Mouse (Mus musculus): Measurements from ENCODE around the gene Cish. TPM values are rescaled to one million over a fixed set of nuclear protein-coding genes. Genes with fewer than 3 reads are reported as not detected.

Gene Cish
- polyA plus RNA-seq, 1 experiment from 2014 or later: 14.7 TPM

DNA sequence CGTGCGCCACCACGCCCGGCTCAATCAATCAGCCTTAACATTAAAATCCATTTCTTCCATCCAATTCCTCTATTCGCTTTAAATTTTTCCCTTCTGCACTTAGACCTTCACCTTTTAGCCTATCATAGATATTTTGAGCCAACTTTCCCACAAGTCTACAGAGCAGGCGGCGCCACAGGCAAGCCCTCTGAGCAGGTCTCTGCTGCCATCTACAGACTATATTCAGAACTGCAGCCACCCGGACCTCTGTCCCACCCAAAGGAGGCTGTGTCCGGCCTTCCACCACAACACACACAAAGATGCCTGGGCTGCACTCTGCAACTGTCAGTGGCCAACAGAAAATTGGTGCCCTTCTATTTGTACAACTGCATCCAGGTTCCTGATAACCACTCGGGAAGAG is 4.9 kb upstream of the Cish start:
- Histone ChIP-seq H3K9me3 (ENCODE audit: control insufficient read depth, low read length) (no peaks in the 10 kb centered on the region), H3K27ac (replicated peaks in 1 of 2; ENCODE audit: control insufficient read depth in 1 of 2, insufficient read depth in 1 of 2, low read depth in 2 of 2, low read length in 2 of 2) (no peak overlapping the region), H3K4me1 (ENCODE audit: control insufficient read depth in 2 of 2, insufficient read depth in 2 of 2, low read length in 2 of 2) (peaks cover 13 to 19% of the 10 kb centered on the region in 2 experiments), H3K4me2 (ENCODE audit: low read length) (no peak overlapping the region), H3K9ac (ENCODE audit: low read length) (no peak overlapping the region), H3K27me3 (ENCODE audit: control insufficient read depth, insufficient read depth, low read length) (no peaks in the 10 kb centered on the region), H3K36me3 (ENCODE audit: control insufficient read depth, insufficient read depth, low read length) (no peaks in the 10 kb centered on the region), H3K4me3 (ENCODE audit: control insufficient read depth in 1 of 2, insufficient read depth in 1 of 2, low read depth in 1 of 2, low read length in 2 of 2) (no peak overlapping the region)
- no peak for ATAC-seq (ENCODE audit: insufficient number of reproducible peaks, insufficient read depth, low FRiP score, low read depth)
- WGBS: 30% methylated on average over 10 of the region's 10 CpGs

DNA sequence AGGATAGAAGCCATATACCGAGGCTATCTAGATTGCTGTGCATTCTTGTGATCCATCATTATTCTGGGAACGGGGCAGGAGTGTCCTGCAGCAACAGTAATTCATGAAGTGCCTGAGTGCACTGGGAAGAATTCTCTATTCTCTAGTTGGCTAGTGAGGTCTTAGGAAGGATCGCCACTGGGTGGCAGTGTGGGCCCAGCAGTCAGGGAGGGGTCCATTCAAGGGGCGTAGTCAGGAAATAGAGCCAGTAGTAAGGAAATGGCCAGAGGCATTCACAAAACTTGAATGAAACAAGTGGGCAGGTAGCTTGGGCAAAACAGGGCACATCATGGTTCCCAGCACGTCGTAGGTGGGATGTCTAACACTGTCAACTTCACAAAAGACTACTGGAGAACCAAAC is 1.6 kb upstream of the Cish start:
- H3K36me3 ChIP-seq (ENCODE audit: control insufficient read depth, insufficient read depth, low read length): no peaks in the 10 kb centered on the region
- 0% methylated on average over 6 of the region's 6 CpGs for WGBS
- H3K4me3 ChIP-seq (ENCODE audit: control insufficient read depth in 1 of 2, insufficient read depth in 1 of 2, low read depth in 1 of 2, low read length in 2 of 2): no peak overlapping the region
- H3K9ac ChIP-seq (ENCODE audit: low read length): no peak overlapping the region; the same call in 1 of the 2 replicates
- no peaks in the 10 kb centered on the region for H3K27me3 ChIP-seq (ENCODE audit: control insufficient read depth, insufficient read depth, low read length)
- H3K9me3 ChIP-seq (ENCODE audit: control insufficient read depth, low read length): no peaks in the 10 kb centered on the region
- H3K27ac ChIP-seq (replicated peaks in 1 of 2; ENCODE audit: control insufficient read depth in 1 of 2, insufficient read depth in 1 of 2, low read depth in 2 of 2, low read length in 2 of 2): no peak overlapping the region
- no peak for ATAC-seq (ENCODE audit: insufficient number of reproducible peaks, insufficient read depth, low FRiP score, low read depth)
- no peak overlapping the region for H3K4me2 ChIP-seq (ENCODE audit: low read length)
- H3K4me1 ChIP-seq (ENCODE audit: control insufficient read depth in 2 of 2, insufficient read depth in 2 of 2, low read length in 2 of 2): peaks cover 27 to 34% of the 10 kb centered on the region in 2 experiments

DNA sequence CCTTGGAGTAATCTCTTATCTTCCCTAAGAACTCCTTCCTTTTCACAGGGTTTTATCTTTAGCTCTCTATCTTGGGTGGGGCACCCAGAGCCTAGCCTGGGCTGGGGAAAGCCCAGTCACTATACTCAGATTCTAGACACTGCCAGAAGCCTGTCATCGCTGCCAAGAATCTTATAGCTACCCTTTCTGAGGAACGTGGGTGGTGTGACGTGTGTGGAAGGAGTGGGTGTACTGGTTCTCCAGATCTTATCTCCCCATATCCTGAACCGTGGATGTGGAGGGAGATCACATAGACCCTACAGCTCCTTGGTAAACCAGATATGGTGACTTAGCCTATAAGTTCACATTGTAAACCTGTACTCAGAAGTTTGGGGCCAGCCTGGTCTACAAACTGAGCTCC is 210 bp upstream of the Cish start:
- 0 out of 4 replicates have a peak overlapping the region, but pooled peaks of 1 of the 2 experiments have one; percentile 87 for H3K27ac ChIP-seq (replicated peaks in 1 of 2; ENCODE audit: control insufficient read depth in 1 of 2, insufficient read depth in 1 of 2, low read depth in 2 of 2, low read length in 2 of 2)
- H3K9ac ChIP-seq (ENCODE audit: low read length): peak overlapping the region; percentile 82; the same call in 1 of the 2 replicates
- H3K27me3 ChIP-seq (ENCODE audit: control insufficient read depth, insufficient read depth, low read length): no peaks in the 10 kb centered on the region
- 0 out of 4 replicates have a peak overlapping the region, but pooled peaks of 1 of the 2 experiments have one; percentile 69 for H3K4me3 ChIP-seq (ENCODE audit: control insufficient read depth in 1 of 2, insufficient read depth in 1 of 2, low read depth in 1 of 2, low read length in 2 of 2)
- H3K36me3 ChIP-seq (ENCODE audit: control insufficient read depth, insufficient read depth, low read length): peaks cover 10% of the 10 kb centered on the region
- H3K9me3 ChIP-seq (ENCODE audit: control insufficient read depth, low read length): no peaks in the 10 kb centered on the region
- WGBS: 31% methylated on average over 4 of the region's 4 CpGs
- ATAC-seq (ENCODE audit: insufficient number of reproducible peaks, insufficient read depth, low FRiP score, low read depth): no peak
- peaks cover 19 to 36% of the 10 kb centered on the region in 2 experiments for H3K4me1 ChIP-seq (ENCODE audit: control insufficient read depth in 2 of 2, insufficient read depth in 2 of 2, low read length in 2 of 2)
- peak overlapping the region; percentile 59 for H3K4me2 ChIP-seq (ENCODE audit: low read length)

DNA sequence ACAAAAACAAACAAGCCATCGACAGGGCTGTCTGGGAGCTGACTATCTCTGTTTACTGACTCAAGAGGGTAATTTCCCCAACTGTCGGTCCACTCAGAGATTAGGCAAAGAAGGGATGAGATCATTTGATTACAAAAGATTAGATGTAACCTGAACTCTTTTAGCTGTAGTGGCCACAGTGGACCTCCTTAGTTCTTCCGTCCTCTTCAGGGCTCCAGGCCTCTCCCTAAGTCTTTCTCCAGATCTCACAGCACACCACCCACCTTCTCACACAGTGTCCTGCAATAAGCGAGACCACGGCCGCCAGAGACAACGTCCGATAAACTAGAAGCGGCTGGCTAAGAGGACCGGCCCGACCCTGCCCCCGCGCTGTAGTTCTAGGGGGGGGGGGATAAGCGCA is 215 bp downstream of the Cish start:
- 2% methylated on average over 14 of the region's 14 CpGs for WGBS
- Histone ChIP-seq H3K4me3 (ENCODE audit: control insufficient read depth in 1 of 2, insufficient read depth in 1 of 2, low read depth in 1 of 2, low read length in 2 of 2) (peak overlapping the region; percentile 69 to 74), H3K27me3 (ENCODE audit: control insufficient read depth, insufficient read depth, low read length) (no peaks in the 10 kb centered on the region), H3K9me3 (ENCODE audit: control insufficient read depth, low read length) (no peaks in the 10 kb centered on the region), H3K4me2 (ENCODE audit: low read length) (peak overlapping the region; percentile 59), H3K36me3 (ENCODE audit: control insufficient read depth, insufficient read depth, low read length) (peaks cover 14% of the 10 kb centered on the region), H3K4me1 (ENCODE audit: control insufficient read depth in 2 of 2, insufficient read depth in 2 of 2, low read length in 2 of 2) (peaks cover 18 to 36% of the 10 kb centered on the region in 2 experiments), H3K27ac (replicated peaks in 1 of 2; ENCODE audit: control insufficient read depth in 1 of 2, insufficient read depth in 1 of 2, low read depth in 2 of 2, low read length in 2 of 2) (peak overlapping the region; percentile 4 to 87; a peak in 3 of 4 replicates), H3K9ac (ENCODE audit: low read length) (peak overlapping the region; percentile 82)
- ATAC-seq (ENCODE audit: insufficient number of reproducible peaks, insufficient read depth, low FRiP score, low read depth): peak; percentile 13; the same call in 1 of the 2 replicates

DNA sequence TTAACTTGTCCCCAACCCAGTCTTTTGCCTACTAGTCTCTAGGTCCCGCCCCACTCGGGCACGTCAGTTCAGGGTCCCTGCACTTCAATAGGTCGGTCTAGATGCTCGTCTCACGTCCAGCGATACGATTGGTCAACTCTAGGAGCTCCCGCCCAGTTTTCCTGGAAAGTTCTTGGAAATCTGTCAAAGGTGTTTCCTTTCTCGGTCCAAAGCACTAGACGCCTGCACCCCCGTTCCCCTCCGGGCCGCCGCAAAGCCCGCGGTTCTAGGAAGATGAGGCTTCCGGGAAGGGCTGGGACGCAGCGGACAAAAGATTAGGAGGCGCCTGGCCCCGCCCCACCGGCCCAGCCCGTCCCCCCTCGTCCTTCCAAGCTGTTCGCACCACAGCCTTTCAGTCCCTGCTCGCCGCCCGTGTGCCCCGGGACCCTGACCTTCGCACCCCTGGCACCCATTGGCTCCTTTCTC is 707 bp downstream of the Cish start:
- Histone ChIP-seq H3K9me3 (ENCODE audit: control insufficient read depth, low read length) (no peaks in the 10 kb centered on the region), H3K4me1 (ENCODE audit: control insufficient read depth in 2 of 2, insufficient read depth in 2 of 2, low read length in 2 of 2) (peaks cover 18 to 40% of the 10 kb centered on the region in 2 experiments), H3K4me3 (ENCODE audit: control insufficient read depth in 1 of 2, insufficient read depth in 1 of 2, low read depth in 1 of 2, low read length in 2 of 2) (peak overlapping the region; percentile 69 to 74), H3K9ac (ENCODE audit: low read length) (peak overlapping the region; percentile 82), H3K36me3 (ENCODE audit: control insufficient read depth, insufficient read depth, low read length) (peaks cover 19% of the 10 kb centered on the region), H3K27me3 (ENCODE audit: control insufficient read depth, insufficient read depth, low read length) (no peaks in the 10 kb centered on the region), H3K4me2 (ENCODE audit: low read length) (peak overlapping the region; percentile 59), H3K27ac (replicated peaks in 1 of 2; ENCODE audit: control insufficient read depth in 1 of 2, insufficient read depth in 1 of 2, low read depth in 2 of 2, low read length in 2 of 2) (peak overlapping the region; percentile 79 to 87)
- 1% methylated on average over 31 of the region's 31 CpGs for WGBS
- ATAC-seq (ENCODE audit: insufficient number of reproducible peaks, insufficient read depth, low FRiP score, low read depth): peak; percentile 90

DNA sequence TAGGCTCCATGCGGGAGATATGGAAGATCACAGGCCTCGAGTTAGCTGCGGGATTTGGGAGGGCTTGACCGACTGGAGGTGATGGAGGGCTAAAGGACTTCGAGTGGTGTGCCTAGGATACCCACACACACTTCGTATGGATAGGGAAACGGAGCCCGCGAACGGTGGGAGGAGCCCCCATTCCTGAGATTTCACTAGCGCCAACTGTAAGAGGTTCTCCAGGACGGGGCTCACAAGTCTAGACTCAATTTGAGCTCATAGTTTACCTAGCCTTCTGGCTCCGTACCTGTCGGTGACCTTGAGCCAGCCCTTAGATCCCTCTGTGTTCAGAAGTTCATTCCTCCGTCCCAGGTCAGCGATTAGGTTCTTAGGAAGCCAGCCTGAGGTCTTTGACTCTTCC is 1.2 kb downstream of the Cish start:
- peak overlapping the region; percentile 79 to 87 for H3K27ac ChIP-seq (replicated peaks in 1 of 2; ENCODE audit: control insufficient read depth in 1 of 2, insufficient read depth in 1 of 2, low read depth in 2 of 2, low read length in 2 of 2)
- peaks cover 21 to 44% of the 10 kb centered on the region in 2 experiments for H3K4me1 ChIP-seq (ENCODE audit: control insufficient read depth in 2 of 2, insufficient read depth in 2 of 2, low read length in 2 of 2)
- peak overlapping the region; percentile 69 to 74 for H3K4me3 ChIP-seq (ENCODE audit: control insufficient read depth in 1 of 2, insufficient read depth in 1 of 2, low read depth in 1 of 2, low read length in 2 of 2)
- no peaks in the 10 kb centered on the region for H3K27me3 ChIP-seq (ENCODE audit: control insufficient read depth, insufficient read depth, low read length)
- H3K36me3 ChIP-seq (ENCODE audit: control insufficient read depth, insufficient read depth, low read length): peaks cover 25% of the 10 kb centered on the region
- peak; percentile 5; the same call in 1 of the 2 replicates for ATAC-seq (ENCODE audit: insufficient number of reproducible peaks, insufficient read depth, low FRiP score, low read depth)
- H3K9ac ChIP-seq (ENCODE audit: low read length): peak overlapping the region; percentile 82
- 4% methylated on average over 16 of the region's 16 CpGs for WGBS
- peak overlapping the region; percentile 59 for H3K4me2 ChIP-seq (ENCODE audit: low read length)
- H3K9me3 ChIP-seq (ENCODE audit: control insufficient read depth, low read length): no peaks in the 10 kb centered on the region

DNA sequence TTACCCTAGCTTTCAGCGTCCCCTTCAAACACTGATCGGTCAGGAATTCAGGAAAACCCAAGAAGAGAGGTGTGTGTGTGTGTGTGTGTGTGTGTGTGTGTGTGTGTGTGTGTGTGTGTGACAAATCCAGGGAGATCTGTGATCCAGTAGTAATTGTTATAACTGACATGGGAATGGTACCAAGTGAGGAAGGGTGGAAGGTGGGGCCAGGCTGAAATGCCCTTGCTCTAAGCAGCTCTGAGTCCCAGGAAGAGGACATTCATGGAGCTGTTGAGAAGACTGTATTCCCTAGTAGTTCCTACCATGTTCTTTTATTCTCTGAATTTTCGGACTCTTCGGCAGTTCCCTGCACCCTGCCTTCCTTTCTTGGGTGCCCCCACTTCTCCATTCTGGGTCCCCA is 1.8 kb downstream of the Cish start:
- H3K27ac ChIP-seq (replicated peaks in 1 of 2; ENCODE audit: control insufficient read depth in 1 of 2, insufficient read depth in 1 of 2, low read depth in 2 of 2, low read length in 2 of 2): peak overlapping the region; percentile 79 to 87
- no peak for ATAC-seq (ENCODE audit: insufficient number of reproducible peaks, insufficient read depth, low FRiP score, low read depth)
- 81% methylated on average over 4 of the region's 4 CpGs for WGBS

More for the DNA sequence above, 1.8 kb downstream of the Cish start:
- Histone ChIP-seq H3K4me3 (ENCODE audit: control insufficient read depth in 1 of 2, insufficient read depth in 1 of 2, low read depth in 1 of 2, low read length in 2 of 2) (peak overlapping the region; percentile 69 to 74), H3K36me3 (ENCODE audit: control insufficient read depth, insufficient read depth, low read length) (peaks cover 26% of the 10 kb centered on the region), H3K9me3 (ENCODE audit: control insufficient read depth, low read length) (no peaks in the 10 kb centered on the region), H3K4me2 (ENCODE audit: low read length) (peak overlapping the region; percentile 59), H3K27me3 (ENCODE audit: control insufficient read depth, insufficient read depth, low read length) (no peaks in the 10 kb centered on the region), H3K4me1 (ENCODE audit: control insufficient read depth in 2 of 2, insufficient read depth in 2 of 2, low read length in 2 of 2) (peaks cover 23 to 48% of the 10 kb centered on the region in 2 experiments), H3K9ac (ENCODE audit: low read length) (peak overlapping the region; percentile 82)
